Mouse (Mus musculus): ENCODE measurements around the gene Fgf3.
A peak's percentile ranks its signal among the peaks of the same experiment; 100 is the strongest.

- TF ChIP-seq CTCF (IDR thresholded peaks at IDR 0.05; ENCODE audit: extremely low read depth, insufficient read depth, low read length) (peak; percentile 80), POLR2A (IDR thresholded peaks at IDR 0.05; ENCODE audit: extremely low read depth, insufficient read depth, low read length) (no peak)
Observed at GRCm38 (mm10) chr7:144798471-144798870, 39.4 kb upstream of the Fgf3 start.
